Mouse (Mus musculus) midbrain, embryonic 11.5 days (tissue): ENCODE results near the gene Gm43738. TPM values are rescaled to one million over a fixed set of nuclear protein-coding genes. Genes with fewer than 3 reads are reported as not detected.
A peak's percentile ranks its signal among the peaks of the same experiment; 100 is the strongest.

Experiments
- ATAC-seq: fragments of 200-750 bp; cut with Nextera tagmentation; 2 replicates; pipeline ENCODE4 v1.8.0; 2017; ENCODE audit warnings: moderate TSS enrichment, moderate library complexity; ENCODE audit not compliant: low FRiP score
- DNase-seq: peaks from one replicate; pipeline ENCODE4 v3.0.0; 2015; ENCODE audit warnings: low spot score; ENCODE audit errors: missing footprints
- H3K27ac ChIP-seq: fragments of 300-500 bp; sonication (generic); 2 replicates; pipeline ENCODE4 v1.5.1; 2014; ENCODE audit warnings: low read depth, low read length
- H3K27me3 ChIP-seq: fragments of 300-500 bp; sonication (generic); 2 replicates; pipeline ENCODE4 v1.6.1; 2014; ENCODE audit warnings: mild to moderate bottlenecking, low read length, moderate library complexity, mixed read lengths; ENCODE audit not compliant: control insufficient read depth, insufficient read depth
- H3K36me3 ChIP-seq: fragments of 300-500 bp; sonication (generic); 2 replicates; pipeline ENCODE4 v1.6.1; 2014; ENCODE audit warnings: mild to moderate bottlenecking, low read length, moderate library complexity, mixed read lengths; ENCODE audit not compliant: control insufficient read depth, insufficient read depth
- H3K4me1 ChIP-seq: fragments of 300-500 bp; sonication (generic); 2 replicates; pipeline ENCODE4 v1.6.1; 2014; ENCODE audit warnings: low read length; ENCODE audit not compliant: control insufficient read depth, insufficient read depth
- H3K4me2 ChIP-seq: fragments of 300-500 bp; sonication (generic); 2 replicates; pipeline ENCODE4 v1.6.1; 2014; ENCODE audit warnings: mild to moderate bottlenecking, moderate library complexity
- H3K4me3 ChIP-seq: fragments of 300-500 bp; sonication (generic); 2 replicates; pipeline ENCODE4 v1.5.1; 2014; ENCODE audit warnings: low read depth, low read length
- H3K9ac ChIP-seq: fragments of 300-500 bp; sonication (generic); 2 replicates; pipeline ENCODE4 v1.6.1; 2014; ENCODE audit warnings: low read length
- H3K9me3 ChIP-seq: fragments of 300-500 bp; sonication (generic); 2 replicates; pipeline ENCODE4 v1.6.1; 2016; ENCODE audit warnings: low read length; ENCODE audit not compliant: control insufficient read depth
- WGBS: fragments of 180-500 bp; shearing (Covaris S2); extraction: QIAGEN DNeasy Blood & Tissue Kit; methylation state at CpG from one replicate; pipeline ENCODE4 v1.1.7; 2014; 5-methylcytosine and 5-hydroxymethylcytosine counted together
- polyA plus RNA-seq: library from polyadenylated mRNA; unstranded; fragments of >200 nt; fragmentation: Nextera tagmentation; extraction: Ambion mirVana; gene quantifications from 2 replicates; pipeline ENCODE4 v1.2.1, GENCODE M21; 2014

The Gm43738 gene
- polyA plus RNA-seq, 1 experiment from 2014 or later: not detected

GRCm38 (mm10) chr3:89108146-89108545 is 7.2 kb upstream of the Gm43738 start:
- WGBS: 67% methylated on average over 1 of the region's 1 CpGs

GRCm38 (mm10) chr3:89107545-89107944 is 6.6 kb upstream of the Gm43738 start:
- no peak overlapping the region for H3K4me3 ChIP-seq
- no peaks in the 10 kb centered on the region for H3K27me3 ChIP-seq
- ATAC-seq: no peak
- H3K36me3 ChIP-seq: no peaks in the 10 kb centered on the region
- no peaks in the 10 kb centered on the region for H3K9me3 ChIP-seq
- H3K27ac ChIP-seq: no peak overlapping the region
- DNase-seq: no peak
- H3K4me1 ChIP-seq: no peaks in the 10 kb centered on the region; the same call in 1 of the 2 replicates
- no peak overlapping the region for H3K9ac ChIP-seq
- WGBS: 75% methylated on average over 3 of the region's 3 CpGs
- no peak overlapping the region for H3K4me2 ChIP-seq

More at GRCm38 (mm10) chr3:89108146-89108545, 7.2 kb upstream of the Gm43738 start:
- Histone ChIP-seq H3K9me3 (no peaks in the 10 kb centered on the region), H3K27me3 (no peaks in the 10 kb centered on the region), H3K4me1 (no peaks in the 10 kb centered on the region), H3K4me2 (no peak overlapping the region), H3K9ac (no peak overlapping the region), H3K36me3 (no peaks in the 10 kb centered on the region), H3K4me3 (no peak overlapping the region), H3K27ac (no peak overlapping the region)
- no peak for DNase-seq
- no peak for ATAC-seq

- H3K4me2 ChIP-seq: no peak overlapping the region
- no peaks in the 10 kb centered on the region for H3K9me3 ChIP-seq
- no peak overlapping the region for H3K27ac ChIP-seq
- H3K4me1 ChIP-seq: no peaks in the 10 kb centered on the region; the same call in 1 of the 2 replicates
- H3K36me3 ChIP-seq: no peaks in the 10 kb centered on the region
- DNase-seq: no peak
- no peaks in the 10 kb centered on the region for H3K27me3 ChIP-seq
- ATAC-seq: no peak
- H3K4me3 ChIP-seq: no peak overlapping the region
- H3K9ac ChIP-seq: no peak overlapping the region
Observed at GRCm38 (mm10) chr3:89106881-89107280, 6.0 kb upstream of the Gm43738 start.

GRCm38 (mm10) chr3:89103291-89103595 is 2.3 kb upstream of the Gm43738 start:
- no peak overlapping the region for H3K27ac ChIP-seq
- no peaks in the 10 kb centered on the region for H3K9me3 ChIP-seq
- no peak overlapping the region for H3K4me2 ChIP-seq
- no peak overlapping the region for H3K9ac ChIP-seq
- no peak overlapping the region for H3K4me3 ChIP-seq
- peaks cover 3% of the 10 kb centered on the region; the same call in 1 of the 2 replicates for H3K36me3 ChIP-seq
- H3K4me1 ChIP-seq: peaks cover 18% of the 10 kb centered on the region
- ATAC-seq (no peak), DNase-seq (no peak)
- 79% methylated on average over 4 of the region's 4 CpGs for WGBS
- H3K27me3 ChIP-seq: no peaks in the 10 kb centered on the region

- H3K4me2 ChIP-seq: peak overlapping the region; percentile 40
- H3K4me1 ChIP-seq: peaks cover 18% of the 10 kb centered on the region
- peak overlapping the region; percentile 60; the same call in 1 of the 2 replicates for H3K27ac ChIP-seq
- no peak overlapping the region; the same call in 1 of the 2 replicates for H3K9ac ChIP-seq
- no peaks in the 10 kb centered on the region for H3K27me3 ChIP-seq
- WGBS: 61% methylated on average over 12 of the region's 12 CpGs
- DNase-seq (no peak), ATAC-seq (no peak)
- H3K36me3 ChIP-seq: peaks cover 3% of the 10 kb centered on the region; the same call in 1 of the 2 replicates
- peak overlapping the region; percentile 87; the same call in 1 of the 2 replicates for H3K4me3 ChIP-seq
- no peaks in the 10 kb centered on the region for H3K9me3 ChIP-seq
Observed at GRCm38 (mm10) chr3:89102495-89103290, 1.8 kb upstream of the Gm43738 start.

GRCm38 (mm10) chr3:89101812-89102494 is 1.1 kb upstream of the Gm43738 start, which contains the start of gene Fdps:
Gene Fdps (minus strand): TSS chr3:89101959.
- H3K9ac ChIP-seq: peak within 1 kb of the TSS; percentile 81
- ATAC-seq (peak; percentile 99), DNase-seq (peak; percentile 98)
- H3K27me3 ChIP-seq: no peaks in the 10 kb centered on the region
- under 1% methylated on average over 26 of the region's 26 CpGs for WGBS
- H3K4me3 ChIP-seq: peak within 1 kb of the TSS; percentile 87
- H3K9me3 ChIP-seq: no peaks in the 10 kb centered on the region
- H3K4me2 ChIP-seq: peak within 1 kb of the TSS; percentile 89
- H3K27ac ChIP-seq: peak within 1 kb of the TSS; percentile 60
- peaks cover 18% of the 10 kb centered on the region for H3K4me1 ChIP-seq
- peaks cover 5% of the 10 kb centered on the region; the same call in 1 of the 2 replicates for H3K36me3 ChIP-seq

GRCm38 (mm10) chr3:89101459-89101811 is 536 bp upstream of the Gm43738 start:
- Histone ChIP-seq H3K27me3 (no peaks in the 10 kb centered on the region), H3K9me3 (no peaks in the 10 kb centered on the region), H3K9ac (peak overlapping the region; percentile 81), H3K4me3 (peak overlapping the region; percentile 87), H3K4me1 (peaks cover 18% of the 10 kb centered on the region), H3K4me2 (peak overlapping the region; percentile 89), H3K36me3 (peaks cover 7% of the 10 kb centered on the region; the same call in 1 of the 2 replicates), H3K27ac (peak overlapping the region; percentile 48)
- ATAC-seq (peak; percentile 38), DNase-seq (no peak)
- under 1% methylated on average over 19 of the region's 19 CpGs for WGBS

- no peak overlapping the region for H3K27ac ChIP-seq
- no peak overlapping the region for H3K9ac ChIP-seq
- DNase-seq (no peak), ATAC-seq (no peak)
- no peak overlapping the region for H3K4me3 ChIP-seq
- H3K9me3 ChIP-seq: no peaks in the 10 kb centered on the region
- WGBS: 91% methylated on average over 10 of the region's 10 CpGs
- peaks cover 15% of the 10 kb centered on the region; the same call in 1 of the 2 replicates for H3K36me3 ChIP-seq
- H3K27me3 ChIP-seq: peaks cover 20% of the 10 kb centered on the region
- peaks cover 21% of the 10 kb centered on the region for H3K4me1 ChIP-seq
- no peak overlapping the region for H3K4me2 ChIP-seq
Observed at GRCm38 (mm10) chr3:89094021-89094420, 6.9 kb downstream of the Gm43738 start.

- WGBS: under 1% methylated on average over 18 of the region's 18 CpGs
- Histone ChIP-seq H3K9ac (peak within 1 kb of the TSS; percentile 76), H3K4me3 (peak within 1 kb of the TSS; percentile 60), H3K27ac (peak within 1 kb of the TSS; percentile 25; the same call in 1 of the 2 replicates), H3K4me1 (peaks cover 21% of the 10 kb centered on the region), H3K36me3 (peaks cover 13% of the 10 kb centered on the region; the same call in 1 of the 2 replicates), H3K4me2 (peak within 1 kb of the TSS; percentile 97), H3K9me3 (no peaks in the 10 kb centered on the region), H3K27me3 (peaks cover 29% of the 10 kb centered on the region)
- DNase-seq (peak; percentile 98), ATAC-seq (peak; percentile 76)
Observed at GRCm38 (mm10) chr3:89093175-89093574, 7.7 kb downstream of the Gm43738 start, which contains the start of gene Rusc1. Gene Rusc1 (minus strand): TSS chr3:89093311.
